Mouse (Mus musculus): ENCODE results near the gene Retreg1.

DNA sequence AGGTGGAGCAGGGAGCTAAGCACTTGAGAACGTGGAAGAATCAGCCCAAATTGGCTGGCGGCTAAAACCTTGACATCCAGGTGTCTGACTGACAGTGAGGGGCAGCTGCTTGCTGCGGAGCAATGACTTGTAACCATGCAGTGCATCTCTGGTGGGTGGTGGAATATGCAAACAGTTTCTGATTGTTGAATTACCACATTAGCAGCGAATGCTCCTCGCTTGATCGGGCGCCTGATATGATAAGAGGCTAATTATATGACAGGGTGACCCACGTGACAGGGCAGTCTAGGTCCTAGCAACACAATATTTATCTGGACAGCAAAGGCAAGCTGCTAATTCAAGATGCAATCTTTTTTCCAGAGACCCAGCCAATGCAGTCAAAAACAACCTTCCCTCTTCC lies 80.9 kb downstream of the Retreg1 start:
- TF ChIP-seq POLR2AphosphoS2 (IDR thresholded peaks at IDR 0.05; ENCODE audit: low read depth, low read length) (no peak), HCFC1 (IDR thresholded peaks at IDR 0.05; ENCODE audit: low read depth, low read length) (no peak), CTCF (conservative IDR thresholded peaks at IDR 0.05 in 1 of 2, IDR thresholded peaks at IDR 0.05 in 1 of 2; ENCODE audit: low read depth in 2 of 2, low read length in 2 of 2) (no peak), MAX (IDR thresholded peaks at IDR 0.05; ENCODE audit: low read length) (no peak)
